Mouse (Mus musculus) kidney, adult 2 months (tissue): ENCODE measurements around the gene Npas3. TPM values are rescaled to one million over a fixed set of nuclear protein-coding genes. Genes with fewer than 3 reads are reported as not detected.

Experiments used
- DNase-seq: peaks from one replicate; pipeline ENCODE4 v3.0.0; 2021
- H3K27ac ChIP-seq: fragments of 200-500 bp; 2 replicates; pipeline ENCODE4 v1.5.1; 2012; ENCODE audit warnings: low read depth, low read length, control low read depth, inconsistent platforms; ENCODE audit not compliant: insufficient read depth
- H3K27me3 ChIP-seq: fragments of 200-500 bp; replicated peaks from 2 replicates; pipeline ENCODE4 v1.6.1; 2012; ENCODE audit warnings: mild to moderate bottlenecking, moderate library complexity, low read length, inconsistent platforms; ENCODE audit not compliant: control insufficient read depth, insufficient read depth
- H3K36me3 ChIP-seq: fragments of 200-500 bp; 2 replicates; pipeline ENCODE4 v1.6.1; 2012; ENCODE audit warnings: mild to moderate bottlenecking, moderate library complexity, low read length, inconsistent platforms; ENCODE audit not compliant: control insufficient read depth, insufficient read depth
- H3K4me1 ChIP-seq: fragments of 200-500 bp; 2 replicates; pipeline ENCODE4 v1.6.1; 2011; ENCODE audit warnings: low read length; ENCODE audit not compliant: control insufficient read depth, insufficient read depth
- H3K4me3 ChIP-seq: fragments of 200-500 bp; 2 replicates; pipeline ENCODE4 v1.5.1; 2011; ENCODE audit warnings: mild to moderate bottlenecking, low read depth, low read length, control low read depth; ENCODE audit not compliant: insufficient read depth
- CTCF ChIP-seq: fragments of 200-500 bp; conservative IDR thresholded peaks from 2 replicates; pipeline ENCODE4 v1.5.1; 2011; ENCODE audit warnings: low read depth, mild to moderate bottlenecking, control low read depth, low read length, moderate library complexity, mixed read lengths; ENCODE audit not compliant: insufficient read depth, insufficient read length
- POLR2A ChIP-seq: fragments of 200-500 bp; IDR thresholded peaks from one replicate; pipeline ENCODE4 v1.6.1; 2011; ENCODE audit warnings: low read depth, low read length, control low read depth
- WGBS: fragments of 180-500 bp; shearing (Covaris S2); methylation state at CpG from one replicate; pipeline ENCODE4 v1.1.7; 2018; 5-methylcytosine and 5-hydroxymethylcytosine counted together
- polyA plus RNA-seq: library from polyadenylated mRNA; depleted of rRNA; stranded (reverse); fragments of >200 nt; gene quantifications from 2 replicates; pipeline ENCODE4 v1.2.3, GENCODE M21; 2012

Gene Npas3
- polyA plus RNA-seq, 1 experiment, result 0.11 TPM

GRCm38 (mm10) chr12:53801831-53802230 lies 553.4 kb downstream of the Npas3 start:
- no peak overlapping the region for H3K4me3 ChIP-seq
- no peak for DNase-seq
- no peaks in the 10 kb centered on the region for H3K27me3 ChIP-seq
- WGBS, result 92% methylated on average over 6 of the region's 6 CpGs
- TF ChIP-seq CTCF (no peak), POLR2A (no peak)
- H3K27ac ChIP-seq, result no peak overlapping the region
- no peaks in the 10 kb centered on the region for H3K36me3 ChIP-seq
- no peaks in the 10 kb centered on the region for H3K4me1 ChIP-seq

GRCm38 (mm10) chr12:53802381-53802780 lies 553.9 kb downstream of the Npas3 start:
- 66% methylated on average over 7 of the region's 7 CpGs for WGBS
- H3K4me1 ChIP-seq, result no peaks in the 10 kb centered on the region
- H3K27me3 ChIP-seq, result no peaks in the 10 kb centered on the region
- DNase-seq, result no peak
- no peak overlapping the region for H3K4me3 ChIP-seq
- TF ChIP-seq CTCF, result no peak
- TF ChIP-seq POLR2A, result no peak
- H3K36me3 ChIP-seq, result no peaks in the 10 kb centered on the region
- H3K27ac ChIP-seq, result no peak overlapping the region

GRCm38 (mm10) chr12:53810081-53810480 lies 561.6 kb downstream of the Npas3 start:
- H3K4me3 ChIP-seq, result no peak overlapping the region
- no peaks in the 10 kb centered on the region for H3K36me3 ChIP-seq
- no peak overlapping the region for H3K27ac ChIP-seq
- H3K27me3 ChIP-seq, result no peaks in the 10 kb centered on the region
- 92% methylated on average over 2 of the region's 2 CpGs for WGBS
- no peaks in the 10 kb centered on the region for H3K4me1 ChIP-seq
- no peak for TF ChIP-seq CTCF
- no peak for TF ChIP-seq POLR2A
- DNase-seq, result no peak

- no peaks in the 10 kb centered on the region for H3K36me3 ChIP-seq
- DNase-seq, result no peak
- H3K4me3 ChIP-seq, result no peak overlapping the region
- TF ChIP-seq POLR2A (no peak), CTCF (no peak)
- no peaks in the 10 kb centered on the region for H3K27me3 ChIP-seq
- H3K4me1 ChIP-seq, result no peaks in the 10 kb centered on the region
- WGBS, result 83% methylated on average over 7 of the region's 7 CpGs
- no peak overlapping the region for H3K27ac ChIP-seq
Measured at GRCm38 (mm10) chr12:53814291-53814690, 565.8 kb downstream of the Npas3 start.

- Histone ChIP-seq H3K4me3 (no peak overlapping the region), H3K27me3 (no peaks in the 10 kb centered on the region), H3K36me3 (no peaks in the 10 kb centered on the region), H3K27ac (no peak overlapping the region), H3K4me1 (no peaks in the 10 kb centered on the region)
- 93% methylated on average over 4 of the region's 4 CpGs for WGBS
- DNase-seq, result no peak
- TF ChIP-seq POLR2A (no peak), CTCF (no peak)
Measured at GRCm38 (mm10) chr12:53819982-53820381, 571.5 kb downstream of the Npas3 start.

- DNase-seq, result no peak
- WGBS, result 77% methylated on average over 4 of the region's 4 CpGs
- Histone ChIP-seq H3K27me3 (no peaks in the 10 kb centered on the region), H3K4me1 (no peaks in the 10 kb centered on the region), H3K27ac (no peak overlapping the region), H3K4me3 (no peak overlapping the region), H3K36me3 (no peaks in the 10 kb centered on the region)
- TF ChIP-seq CTCF (no peak), POLR2A (no peak)
Measured at GRCm38 (mm10) chr12:53822881-53823280, 574.4 kb downstream of the Npas3 start.

GRCm38 (mm10) chr12:53825251-53825650 lies 576.8 kb downstream of the Npas3 start:
- Histone ChIP-seq H3K27me3 (no peaks in the 10 kb centered on the region), H3K36me3 (no peaks in the 10 kb centered on the region), H3K4me3 (no peak overlapping the region), H3K27ac (no peak overlapping the region), H3K4me1 (no peaks in the 10 kb centered on the region)
- no peak for DNase-seq
- TF ChIP-seq CTCF (no peak), POLR2A (no peak)
